Mouse (Mus musculus): Measurements from ENCODE around the gene Tmem8.

DNA sequence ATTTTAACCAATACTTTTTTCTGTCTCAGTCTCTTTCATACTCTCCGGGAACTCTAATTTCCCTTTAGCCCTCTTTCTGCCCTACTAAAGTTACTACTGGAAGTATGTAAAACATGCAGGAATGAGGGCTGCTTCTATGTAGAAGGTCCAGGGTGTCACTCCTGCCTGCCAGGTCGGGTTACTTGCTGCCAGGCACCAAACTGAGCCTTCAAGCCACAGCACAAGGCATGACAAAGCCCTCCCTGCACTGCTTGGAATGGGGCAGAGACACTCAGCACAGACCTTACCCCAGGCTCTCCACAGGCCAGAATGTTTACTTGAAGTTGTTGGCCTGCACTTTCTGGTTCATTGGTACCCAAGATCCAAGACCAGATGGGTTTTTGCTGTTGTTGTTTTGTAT, 12.9 kb upstream of the Tmem8 start:
- no peak for TF ChIP-seq CTCF (IDR thresholded peaks at IDR 0.05; ENCODE audit: control insufficient read depth, insufficient read depth, insufficient replicate concordance, low read depth, low read length)
- TF ChIP-seq POLR2A (IDR thresholded peaks at IDR 0.05; ENCODE audit: control insufficient read depth, low read depth, low read length), result no peak
